Mouse (Mus musculus): ENCODE data around the gene Abca8b.

GRCm38 (mm10) chr11:109919480-109919879 lies 76.2 kb downstream of the Abca8b start:
- TF ChIP-seq CTCF (IDR thresholded peaks at IDR 0.05; ENCODE audit: control insufficient read depth, insufficient read depth, insufficient replicate concordance, low read depth, low read length), result no peak
- TF ChIP-seq POLR2A (IDR thresholded peaks at IDR 0.05; ENCODE audit: control insufficient read depth, low read depth, low read length), result no peak

All from testis, adult 2 months (tissue).